ENCODE assay signal across 8 mouse cellular contexts in the genomic region with DNA sequence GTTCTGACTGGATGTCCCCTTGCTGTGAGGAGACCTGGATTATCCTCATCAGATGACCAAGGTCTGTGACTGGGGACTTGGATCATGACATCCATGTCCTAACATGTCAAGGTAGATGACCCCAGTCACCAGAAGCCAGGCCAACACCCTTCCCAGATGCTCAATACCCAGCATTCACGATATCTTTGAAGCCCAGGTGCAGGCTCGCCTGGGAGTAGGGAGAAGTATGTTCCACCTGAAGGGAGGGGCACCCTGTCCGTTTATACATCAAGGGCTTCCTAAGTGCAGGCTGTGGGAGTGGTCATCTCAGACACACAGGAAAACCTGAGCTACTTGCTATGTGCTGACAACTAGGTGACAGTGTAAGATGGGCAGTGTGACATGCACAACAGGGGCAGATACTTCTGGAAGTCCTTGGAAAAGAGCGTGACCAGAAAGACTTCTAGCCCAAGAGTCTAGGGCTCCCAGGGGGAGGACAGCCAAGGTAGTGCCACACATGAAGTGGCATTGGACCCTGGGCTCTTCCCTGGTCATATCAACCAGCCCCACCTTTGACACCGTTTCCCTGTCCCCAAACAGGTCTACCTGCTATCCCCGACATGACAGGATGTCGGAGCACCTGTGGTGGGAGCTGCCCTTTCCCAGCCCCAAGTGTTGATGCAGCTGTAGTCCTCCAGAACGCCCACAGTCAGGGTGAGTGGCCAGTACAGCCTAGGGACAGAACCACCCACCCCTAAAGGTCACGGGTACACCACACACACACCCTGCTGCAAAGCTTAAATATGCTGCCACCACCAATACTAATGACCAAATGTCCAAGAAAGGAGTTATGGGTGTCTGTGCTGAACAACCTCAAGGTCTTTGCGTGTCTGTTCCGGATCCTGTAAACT. TPM values are rescaled to one million over a fixed set of nuclear protein-coding genes. Genes with fewer than 3 reads are reported as not detected.
DNase-seq lines count a peak whose midpoint lies in the region; ATAC-seq and TF ChIP-seq lines count a peak whose summit lies in the region.

No protein-coding gene starts in this region.

- peak overlapping the region; percentile 65 for H3K4me2 ChIP-seq in lung, embryonic 15.5 days
- peak overlapping the region; percentile 67 for H3K4me2 ChIP-seq in lung, embryonic 16.5 days (ENCODE audit: low read depth, low read length)
- H3K4me2 ChIP-seq in stomach, postnatal 0 days (replicated peaks; ENCODE audit: low read depth) = peak overlapping the region; percentile 63

- ATAC-seq in lung, embryonic 15.5 days (ENCODE audit: borderline replicate concordance, extremely low read depth, low FRiP score, low TSS enrichment) = peak; percentile 8; the same call in 1 of the 2 replicates
- ATAC-seq in hematopoietic stem cell, adult 5-6 weeks (replicated peaks in 1 of 2; ENCODE audit: insufficient read depth in 1 of 2, low FRiP score in 2 of 2, low TSS enrichment in 1 of 2, low read depth in 1 of 2, poor library complexity in 2 of 2, severe bottlenecking in 2 of 2) = peak; percentile 5 to 13
- peak; percentile 8 for ATAC-seq in lung, embryonic 16.5 days (ENCODE audit: low read depth)
- peak; percentile 14; the same call in 1 of the 2 replicates for ATAC-seq in stomach, postnatal 0 days (ENCODE audit: low FRiP score, low TSS enrichment)

- TF ChIP-seq POLR2A in cortical plate, adult 2 months (IDR thresholded peaks at IDR 0.05; ENCODE audit: extremely low read depth, insufficient read depth, low read length) = no peak

- 31% methylated on average over 11 of the region's 11 CpGs for WGBS in lung, embryonic 15.5 days
- WGBS in lung, embryonic 16.5 days = 27% methylated on average over 11 of the region's 11 CpGs
- 20% methylated on average over 11 of the region's 11 CpGs for WGBS in stomach, postnatal 0 days

- peak overlapping the region; percentile 69 for H3K4me3 ChIP-seq in lung, embryonic 15.5 days
- H3K4me3 ChIP-seq in cortical plate, adult 2 months (ENCODE audit: insufficient read depth, low read length) = peak overlapping the region; percentile 33
- H3K4me3 ChIP-seq in lung, embryonic 16.5 days (ENCODE audit: low read length) = peak overlapping the region; percentile 85
- peak overlapping the region; percentile 73 for H3K4me3 ChIP-seq in stomach, postnatal 0 days (ENCODE audit: low read depth, low read length)

- no peaks in the 10 kb centered on the region for H3K9me3 ChIP-seq in lung, embryonic 15.5 days
- H3K9me3 ChIP-seq in lung, embryonic 16.5 days (ENCODE audit: control insufficient read depth, low read length) = no peaks in the 10 kb centered on the region
- no peaks in the 10 kb centered on the region for H3K9me3 ChIP-seq in stomach, postnatal 0 days (ENCODE audit: control insufficient read depth, low read length)

- DNase-seq in lung, postnatal 10 days = no peak
- peak; percentile 37 for DNase-seq in stomach, postnatal 0 days (ENCODE audit: low spot score)
- no peak for DNase-seq in gastrocnemius, adult 18-20 months (ENCODE audit: low spot score)
- DNase-seq in urinary bladder, postnatal 25 days (ENCODE audit: low spot score) = no peak

- H3K27me3 ChIP-seq in lung, embryonic 15.5 days = no peaks in the 10 kb centered on the region
- no peaks in the 10 kb centered on the region for H3K27me3 ChIP-seq in lung, embryonic 16.5 days (ENCODE audit: control insufficient read depth, insufficient read depth, low read depth, low read length)
- no peaks in the 10 kb centered on the region for H3K27me3 ChIP-seq in stomach, postnatal 0 days (ENCODE audit: control insufficient read depth, insufficient read depth, low read length)

- H3K9ac ChIP-seq in lung, embryonic 15.5 days = peak overlapping the region; percentile 39
- peak overlapping the region; percentile 46 for H3K9ac ChIP-seq in lung, embryonic 16.5 days (ENCODE audit: low read length)
- peak overlapping the region; percentile 19; the same call in 1 of the 2 replicates for H3K9ac ChIP-seq in stomach, postnatal 0 days (ENCODE audit: low read length)

- H3K36me3 ChIP-seq in lung, embryonic 15.5 days = peaks cover 19% of the 10 kb centered on the region
- peaks cover 9% of the 10 kb centered on the region for H3K36me3 ChIP-seq in lung, embryonic 16.5 days (ENCODE audit: control insufficient read depth, insufficient read depth, low read length)
- peaks cover 7% of the 10 kb centered on the region for H3K36me3 ChIP-seq in stomach, postnatal 0 days (ENCODE audit: control insufficient read depth, insufficient read depth, low read length)

- peak overlapping the region; percentile 79 for H3K27ac ChIP-seq in lung, embryonic 15.5 days
- peak overlapping the region; percentile 25; the same call in 1 of the 2 replicates for H3K27ac ChIP-seq in cortical plate, adult 2 months (ENCODE audit: insufficient read depth, low read length)
- peak overlapping the region; percentile 84 for H3K27ac ChIP-seq in lung, embryonic 16.5 days (ENCODE audit: low read length)
- peak overlapping the region; percentile 83 for H3K27ac ChIP-seq in stomach, postnatal 0 days (replicated peaks)

- TF ChIP-seq CTCF in cortical plate, adult 2 months (IDR thresholded peaks at IDR 0.05; ENCODE audit: extremely low read depth, insufficient read depth, low read length) = no peak
- no peak for TF ChIP-seq CTCF in stomach, postnatal 0 days (IDR thresholded peaks at IDR 0.05; ENCODE audit: low read depth)

- H3K4me1 ChIP-seq in lung, embryonic 15.5 days = peaks cover 25% of the 10 kb centered on the region
- H3K4me1 ChIP-seq in cortical plate, adult 2 months (ENCODE audit: control insufficient read depth, insufficient read depth, low read length) = no peaks in the 10 kb centered on the region; the same call in 1 of the 2 replicates
- H3K4me1 ChIP-seq in lung, embryonic 16.5 days (replicated peaks; ENCODE audit: control insufficient read depth, insufficient read depth, low read length) = peaks cover 19% of the 10 kb centered on the region
- peaks cover 10% of the 10 kb centered on the region; the same call in 1 of the 2 replicates for H3K4me1 ChIP-seq in stomach, postnatal 0 days (replicated peaks; ENCODE audit: control insufficient read depth, insufficient read depth)

- TF ChIP-seq EP300 in stomach, postnatal 0 days (optimal IDR thresholded peaks at IDR 0.05) = no peak

RNA-seq across cellular contexts. Expression of a gene that starts 1.1 kb away (rescaled TPM):
- polyA plus RNA-seq in lung, embryonic 15.5 days (2015; fragmentation: Nextera tagmentation; extraction: Ambion mirVana) = 79.5 and 82.0 TPM in 2 replicates
- 110 TPM in 2 replicates for polyA plus RNA-seq in cortical plate, adult 2 months (2012; rRNA removed)
- 64.2 and 65.0 TPM in 2 replicates for total RNA-seq in hematopoietic stem cell, adult 5-6 weeks (2017)
- polyA plus RNA-seq in lung, embryonic 16.5 days (2015; fragmentation: Nextera tagmentation; extraction: Ambion mirVana) = 64.0 and 68.9 TPM in 2 replicates
- 85.3 and 86.9 TPM in 2 replicates for polyA plus RNA-seq in stomach, postnatal 0 days (2015; fragmentation: Nextera tagmentation; extraction: Ambion mirVana)
- total RNA-seq in gastrocnemius, adult 18-20 months (2021) = 100 to 1,000 TPM; 388 to 419 TPM

RNA-seq across cellular contexts. Expression of a gene that starts 8.0 kb away (rescaled TPM):
- 0.86 and 0.89 TPM in 2 replicates for polyA plus RNA-seq in lung, embryonic 15.5 days (2015; fragmentation: Nextera tagmentation; extraction: Ambion mirVana)
- polyA plus RNA-seq in cortical plate, adult 2 months (2012; rRNA removed) = 1.1 and 1.4 TPM in 2 replicates
- total RNA-seq in hematopoietic stem cell, adult 5-6 weeks (2017) = 0.94 TPM in 1 of 2 replicates, not detected in the other
- 0.62 and 0.98 TPM in 2 replicates for polyA plus RNA-seq in lung, embryonic 16.5 days (2015; fragmentation: Nextera tagmentation; extraction: Ambion mirVana)
- 0.62 and 0.83 TPM in 2 replicates for polyA plus RNA-seq in stomach, postnatal 0 days (2015; fragmentation: Nextera tagmentation; extraction: Ambion mirVana)
- total RNA-seq in gastrocnemius, adult 18-20 months (2021) = 10 to 100 TPM in 1 of 2 experiments, 1 to 10 TPM in 1; 8.3 to 10.1 TPM

RNA-seq across cellular contexts. Expression of a gene that starts 11.7 kb away (rescaled TPM):
- polyA plus RNA-seq in lung, embryonic 15.5 days (2015; fragmentation: Nextera tagmentation; extraction: Ambion mirVana) = 61.7 and 65.9 TPM in 2 replicates
- 87.5 and 88.2 TPM in 2 replicates for polyA plus RNA-seq in cortical plate, adult 2 months (2012; rRNA removed)
- 0.50 and 7.2 TPM in 2 replicates for total RNA-seq in hematopoietic stem cell, adult 5-6 weeks (2017)
- 57.5 and 58.3 TPM in 2 replicates for polyA plus RNA-seq in lung, embryonic 16.5 days (2015; fragmentation: Nextera tagmentation; extraction: Ambion mirVana)
- polyA plus RNA-seq in stomach, postnatal 0 days (2015; fragmentation: Nextera tagmentation; extraction: Ambion mirVana) = 50.3 and 51.0 TPM in 2 replicates
- 10 to 100 TPM; 19.1 to 19.7 TPM for total RNA-seq in gastrocnemius, adult 18-20 months (2021)

RNA-seq across cellular contexts. Expression of a gene that starts 16.5 kb away (rescaled TPM):
- polyA plus RNA-seq in lung, embryonic 15.5 days (2015; fragmentation: Nextera tagmentation; extraction: Ambion mirVana) = 0.89 and 1.3 TPM in 2 replicates
- not detected in 2 replicates for polyA plus RNA-seq in cortical plate, adult 2 months (2012; rRNA removed)
- total RNA-seq in hematopoietic stem cell, adult 5-6 weeks (2017) = not detected in 2 replicates
- 0.53 and 0.69 TPM in 2 replicates for polyA plus RNA-seq in lung, embryonic 16.5 days (2015; fragmentation: Nextera tagmentation; extraction: Ambion mirVana)
- 17.6 and 22.2 TPM in 2 replicates for polyA plus RNA-seq in stomach, postnatal 0 days (2015; fragmentation: Nextera tagmentation; extraction: Ambion mirVana)
- total RNA-seq in gastrocnemius, adult 18-20 months (2021) = not detected

RNA-seq across cellular contexts. Expression of a gene that starts 23.4 kb away (rescaled TPM):
- polyA plus RNA-seq in lung, embryonic 15.5 days (2015; fragmentation: Nextera tagmentation; extraction: Ambion mirVana) = 1,102 and 1,152 TPM in 2 replicates
- 1,018 and 1,074 TPM in 2 replicates for polyA plus RNA-seq in cortical plate, adult 2 months (2012; rRNA removed)
- total RNA-seq in hematopoietic stem cell, adult 5-6 weeks (2017) = 203 and 235 TPM in 2 replicates
- polyA plus RNA-seq in lung, embryonic 16.5 days (2015; fragmentation: Nextera tagmentation; extraction: Ambion mirVana) = 1,174 and 1,330 TPM in 2 replicates
- 1,012 and 1,042 TPM in 2 replicates for polyA plus RNA-seq in stomach, postnatal 0 days (2015; fragmentation: Nextera tagmentation; extraction: Ambion mirVana)
- total RNA-seq in gastrocnemius, adult 18-20 months (2021) = 100 to 1,000 TPM; 540 to 773 TPM

Comparison
In these comparisons a context has a peak if more than half of its experiments do, and no peak if none do; other contexts are left out.
1. H3K27ac ChIP-seq: peak in every context shown above with its lines; median percentile 84 in lung, embryonic 16.5 days; 83 in stomach, postnatal 0 days; 79 in lung, embryonic 15.5 days; 25 in cortical plate, adult 2 months.
2. H3K4me3 ChIP-seq: peak in every context shown above with its lines; median percentile 85 in lung, embryonic 16.5 days; 73 in stomach, postnatal 0 days; 69 in lung, embryonic 15.5 days; 33 in cortical plate, adult 2 months.